ENCODE assay signal across 10 mouse cellular contexts in genomic region chr3:34411142-34411914, GRCm38 (mm10).
A peak's percentile ranks its signal among the peaks of the same experiment; 100 is the strongest.
DNase-seq lines count a peak whose midpoint lies in the region; ATAC-seq and TF ChIP-seq lines count a peak whose summit lies in the region.
"Had no signal": no experiment of that assay in that cellular context is flagged by ENCODE, and none has a peak within 500 bp of the region (broad histone marks: within the 10 kb centered on the region; RNA-seq: fewer than 3 reads in every experiment).

No protein-coding gene starts in this region.

- 53% methylated on average over 10 of the region's 10 CpGs for WGBS in stomach, embryonic 16.5 days
- WGBS in stomach, postnatal 0 days: 53% methylated on average over 10 of the region's 10 CpGs
- WGBS in forebrain, embryonic 14.5 days: 11% methylated on average over 10 of the region's 10 CpGs
- 65% methylated on average over 10 of the region's 10 CpGs for WGBS in limb, embryonic 14.5 days
- 57% methylated on average over 10 of the region's 10 CpGs for WGBS in liver, embryonic 12.5 days (ENCODE audit: insufficient replicate concordance)

- H3K4me1 ChIP-seq in stomach, embryonic 16.5 days (ENCODE audit: control insufficient read depth, insufficient read depth, low read length): no peaks in the 10 kb centered on the region
- H3K4me1 ChIP-seq in stomach, postnatal 0 days (replicated peaks; ENCODE audit: control insufficient read depth, insufficient read depth): no peaks in the 10 kb centered on the region
- H3K4me1 ChIP-seq in forebrain, embryonic 14.5 days (ENCODE audit: control insufficient read depth, insufficient read depth, low read length): peaks cover 12% of the 10 kb centered on the region
- no peaks in the 10 kb centered on the region for H3K4me1 ChIP-seq in limb, embryonic 14.5 days (ENCODE audit: control insufficient read depth, insufficient read depth, low read length)
- H3K4me1 ChIP-seq in liver, embryonic 12.5 days: no peaks in the 10 kb centered on the region
- H3K4me1 ChIP-seq: stomach, embryonic 15.5 days had no signal

- no peak overlapping the region for H3K4me2 ChIP-seq in stomach, embryonic 16.5 days (ENCODE audit: low read depth, low read length)
- no peak overlapping the region for H3K4me2 ChIP-seq in stomach, postnatal 0 days (replicated peaks; ENCODE audit: low read depth)
- H3K4me2 ChIP-seq in forebrain, embryonic 14.5 days (ENCODE audit: low read length): peak overlapping the region; percentile 36
- H3K4me2 ChIP-seq in limb, embryonic 14.5 days (replicated peaks; ENCODE audit: low read depth, low read length, severe bottlenecking): no peak overlapping the region
- no peak overlapping the region for H3K4me2 ChIP-seq in liver, embryonic 12.5 days
- H3K4me2 ChIP-seq: stomach, embryonic 15.5 days had no signal

- H3K9me3 ChIP-seq in stomach, embryonic 16.5 days (replicated peaks; ENCODE audit: control insufficient read depth, low read length): no peaks in the 10 kb centered on the region
- H3K9me3 ChIP-seq in stomach, postnatal 0 days (ENCODE audit: control insufficient read depth, low read length): no peaks in the 10 kb centered on the region
- no peaks in the 10 kb centered on the region for H3K9me3 ChIP-seq in forebrain, embryonic 14.5 days (replicated peaks; ENCODE audit: control insufficient read depth, low read length)
- H3K9me3 ChIP-seq in limb, embryonic 14.5 days (ENCODE audit: control insufficient read depth, low read length): no peaks in the 10 kb centered on the region
- H3K9me3 ChIP-seq in liver, embryonic 12.5 days (replicated peaks): no peaks in the 10 kb centered on the region
- H3K9me3 ChIP-seq: stomach, embryonic 15.5 days had no signal

- H3K27me3 ChIP-seq in stomach, embryonic 16.5 days (ENCODE audit: control insufficient read depth, insufficient read depth, low read length): no peaks in the 10 kb centered on the region
- no peaks in the 10 kb centered on the region for H3K27me3 ChIP-seq in stomach, postnatal 0 days (ENCODE audit: control insufficient read depth, insufficient read depth, low read length)
- H3K27me3 ChIP-seq in forebrain, embryonic 14.5 days (replicated peaks; ENCODE audit: control insufficient read depth, insufficient read depth, low read length): no peaks in the 10 kb centered on the region
- no peaks in the 10 kb centered on the region for H3K27me3 ChIP-seq in limb, embryonic 14.5 days (ENCODE audit: control insufficient read depth, insufficient read depth, low read length)
- H3K27me3 ChIP-seq in liver, embryonic 12.5 days (replicated peaks): no peaks in the 10 kb centered on the region
- H3K27me3 ChIP-seq: stomach, embryonic 15.5 days had no signal

- TF ChIP-seq POLR2A in limb, embryonic 14.5 days (IDR thresholded peaks at IDR 0.05; ENCODE audit: borderline replicate concordance, extremely low read depth, insufficient read depth, insufficient read length): no peak

- H3K27ac ChIP-seq in stomach, embryonic 16.5 days (ENCODE audit: low read length): no peak overlapping the region
- no peak overlapping the region for H3K27ac ChIP-seq in stomach, postnatal 0 days (replicated peaks)
- H3K27ac ChIP-seq in forebrain, embryonic 14.5 days (ENCODE audit: low read depth, low read length): peak overlapping the region; percentile 82
- H3K27ac ChIP-seq in limb, embryonic 14.5 days (replicated peaks; ENCODE audit: low read depth, low read length): no peak overlapping the region
- no peak overlapping the region for H3K27ac ChIP-seq in liver, embryonic 12.5 days
- H3K27ac ChIP-seq: liver, embryonic 14.5 days had no signal

- no peak overlapping the region for H3K9ac ChIP-seq in stomach, embryonic 16.5 days (ENCODE audit: low read length)
- H3K9ac ChIP-seq in stomach, postnatal 0 days (ENCODE audit: low read length): no peak overlapping the region
- H3K9ac ChIP-seq in forebrain, embryonic 14.5 days (ENCODE audit: low read length): no peak overlapping the region
- no peak overlapping the region for H3K9ac ChIP-seq in limb, embryonic 14.5 days (ENCODE audit: low read depth, low read length, severe bottlenecking)
- H3K9ac ChIP-seq in liver, embryonic 12.5 days: no peak overlapping the region
- H3K9ac ChIP-seq: liver, embryonic 14.5 days; stomach, embryonic 15.5 days had no signal

- no peak for TF ChIP-seq CTCF in stomach, postnatal 0 days (IDR thresholded peaks at IDR 0.05; ENCODE audit: low read depth)

- no peaks in the 10 kb centered on the region for H3K36me3 ChIP-seq in stomach, embryonic 16.5 days (ENCODE audit: control insufficient read depth, insufficient read depth, low read length)
- no peaks in the 10 kb centered on the region for H3K36me3 ChIP-seq in stomach, postnatal 0 days (ENCODE audit: control insufficient read depth, insufficient read depth, low read length)
- no peaks in the 10 kb centered on the region for H3K36me3 ChIP-seq in forebrain, embryonic 14.5 days (ENCODE audit: control insufficient read depth, insufficient read depth, low read length)
- H3K36me3 ChIP-seq in limb, embryonic 14.5 days (ENCODE audit: control insufficient read depth, insufficient read depth, low read length): no peaks in the 10 kb centered on the region
- no peaks in the 10 kb centered on the region for H3K36me3 ChIP-seq in liver, embryonic 12.5 days
- H3K36me3 ChIP-seq: stomach, embryonic 15.5 days had no signal

- DNase-seq in stomach, postnatal 0 days (ENCODE audit: low spot score): no peak
- DNase-seq in forebrain, embryonic 14.5 days (ENCODE audit: low spot score): peak; percentile 98
- peak; percentile 18 for DNase-seq in limb, embryonic 14.5 days (ENCODE audit: low spot score)
- no peak for DNase-seq in lung, postnatal 10 days
- DNase-seq in c-Kit-positive CD71-positive TER-119-positive erythroid progenitor cells, embryonic 14.5 days (ENCODE audit: low spot score): no peak
- no peak for DNase-seq in retina, embryonic 14.5 days (ENCODE audit: low spot score)

- peak; percentile 37; the same call in 1 of the 2 replicates for ATAC-seq in stomach, embryonic 16.5 days (ENCODE audit: insufficient read depth, low FRiP score)
- ATAC-seq in stomach, postnatal 0 days (ENCODE audit: low FRiP score, low TSS enrichment): no peak
- peak; percentile 95 for ATAC-seq in forebrain, embryonic 14.5 days
- no peak for ATAC-seq in limb, embryonic 14.5 days (ENCODE audit: low FRiP score, low read depth)
- no peak for ATAC-seq in liver, embryonic 12.5 days

- no peak overlapping the region for H3K4me3 ChIP-seq in stomach, embryonic 16.5 days (replicated peaks; ENCODE audit: low read length)
- H3K4me3 ChIP-seq in stomach, postnatal 0 days (ENCODE audit: low read depth, low read length): no peak overlapping the region
- no peak overlapping the region for H3K4me3 ChIP-seq in forebrain, embryonic 14.5 days (ENCODE audit: low read depth, low read length)
- no peak overlapping the region for H3K4me3 ChIP-seq in limb, embryonic 14.5 days (replicated peaks; ENCODE audit: low read length)
- H3K4me3 ChIP-seq in liver, embryonic 12.5 days: no peak overlapping the region
- H3K4me3 ChIP-seq: stomach, embryonic 15.5 days had no signal

- no peak for TF ChIP-seq EP300 in stomach, postnatal 0 days (optimal IDR thresholded peaks at IDR 0.05)

Comparison
In these comparisons a context has a peak if more than half of its experiments do, and no peak if none do; other contexts are left out.
1. ATAC-seq: peak in stomach, embryonic 16.5 days (single experiment) and forebrain, embryonic 14.5 days (single experiment); none in stomach, postnatal 0 days (single experiment), limb, embryonic 14.5 days (single experiment) and liver, embryonic 12.5 days (single experiment).
2. DNase-seq: peak in forebrain, embryonic 14.5 days (single experiment) and limb, embryonic 14.5 days (single experiment); none in stomach, postnatal 0 days (single experiment), lung, postnatal 10 days (single experiment), c-Kit-positive CD71-positive TER-119-positive erythroid progenitor cells, embryonic 14.5 days (single experiment) and retina, embryonic 14.5 days (single experiment).